Mouse (Mus musculus): ENCODE data around the gene Lrba. TPM values are rescaled to one million over a fixed set of nuclear protein-coding genes. Genes with fewer than 3 reads are reported as not detected.

The Lrba gene
- polyA plus RNA-seq, 1 experiment from 2014 or later = 4.1 TPM

GRCm38 (mm10) chr3:86793264-86793663 is 568.8 kb downstream of the Lrba start:
- no peaks in the 10 kb centered on the region for H3K27me3 ChIP-seq (ENCODE audit: control insufficient read depth, insufficient read depth, low read length)
- H3K4me2 ChIP-seq = no peak overlapping the region
- H3K4me3 ChIP-seq (ENCODE audit: low read depth, low read length) = no peak overlapping the region
- H3K9ac ChIP-seq (ENCODE audit: low read depth, low read length) = no peak overlapping the region
- no peak; the same call in 1 of the 2 replicates for ATAC-seq (replicated peaks; ENCODE audit: insufficient number of reproducible peaks, low FRiP score, low TSS enrichment)
- no peaks in the 10 kb centered on the region for H3K36me3 ChIP-seq (ENCODE audit: control insufficient read depth, insufficient read depth, low read length)
- H3K4me1 ChIP-seq (ENCODE audit: control insufficient read depth, insufficient read depth, low read length) = peaks cover 12% of the 10 kb centered on the region
- 60% methylated on average over 4 of the region's 4 CpGs for WGBS (ENCODE audit: insufficient replicate concordance)
- H3K9me3 ChIP-seq (replicated peaks; ENCODE audit: control insufficient read depth, low read length) = no peaks in the 10 kb centered on the region
- H3K27ac ChIP-seq (ENCODE audit: low read depth, low read length) = no peak overlapping the region

- Histone ChIP-seq H3K27me3 (ENCODE audit: control insufficient read depth, insufficient read depth, low read length) (no peaks in the 10 kb centered on the region), H3K36me3 (ENCODE audit: control insufficient read depth, insufficient read depth, low read length) (no peaks in the 10 kb centered on the region), H3K4me3 (ENCODE audit: low read depth, low read length) (no peak overlapping the region), H3K9ac (ENCODE audit: low read depth, low read length) (no peak overlapping the region), H3K9me3 (replicated peaks; ENCODE audit: control insufficient read depth, low read length) (no peaks in the 10 kb centered on the region), H3K4me2 (no peak overlapping the region), H3K4me1 (ENCODE audit: control insufficient read depth, insufficient read depth, low read length) (peaks cover 11% of the 10 kb centered on the region), H3K27ac (ENCODE audit: low read depth, low read length) (peak overlapping the region; percentile 29; the same call in 1 of the 2 replicates)
- no peak; the same call in 1 of the 2 replicates for ATAC-seq (replicated peaks; ENCODE audit: insufficient number of reproducible peaks, low FRiP score, low TSS enrichment)
- WGBS (ENCODE audit: insufficient replicate concordance) = 23% methylated on average over 1 of the region's 1 CpGs
Observed at GRCm38 (mm10) chr3:86793720-86794191, 569.3 kb downstream of the Lrba start.

- no peak for ATAC-seq (replicated peaks; ENCODE audit: insufficient number of reproducible peaks, low FRiP score, low TSS enrichment)
- no peak overlapping the region for H3K4me2 ChIP-seq
- 32% methylated on average over 6 of the region's 6 CpGs for WGBS (ENCODE audit: insufficient replicate concordance)
Observed at GRCm38 (mm10) chr3:86796716-86797115, 572.2 kb downstream of the Lrba start.

GRCm38 (mm10) chr3:86797871-86798460 is 573.5 kb downstream of the Lrba start:
- Histone ChIP-seq H3K4me1 (ENCODE audit: control insufficient read depth, insufficient read depth, low read length) (peaks cover 5% of the 10 kb centered on the region), H3K27me3 (ENCODE audit: control insufficient read depth, insufficient read depth, low read length) (no peaks in the 10 kb centered on the region), H3K36me3 (ENCODE audit: control insufficient read depth, insufficient read depth, low read length) (no peaks in the 10 kb centered on the region), H3K9ac (ENCODE audit: low read depth, low read length) (no peak overlapping the region), H3K4me2 (peak overlapping the region; percentile 11; the same call in 1 of the 2 replicates), H3K9me3 (replicated peaks; ENCODE audit: control insufficient read depth, low read length) (no peaks in the 10 kb centered on the region), H3K27ac (ENCODE audit: low read depth, low read length) (no peak overlapping the region), H3K4me3 (ENCODE audit: low read depth, low read length) (no peak overlapping the region)
- WGBS (ENCODE audit: insufficient replicate concordance) = 66% methylated on average over 13 of the region's 13 CpGs
- no peak for ATAC-seq (replicated peaks; ENCODE audit: insufficient number of reproducible peaks, low FRiP score, low TSS enrichment)

More at GRCm38 (mm10) chr3:86796716-86797115, 572.2 kb downstream of the Lrba start:
- no peak overlapping the region for H3K27ac ChIP-seq (ENCODE audit: low read depth, low read length)
- no peak overlapping the region for H3K4me3 ChIP-seq (ENCODE audit: low read depth, low read length)
- no peaks in the 10 kb centered on the region for H3K36me3 ChIP-seq (ENCODE audit: control insufficient read depth, insufficient read depth, low read length)
- no peak overlapping the region for H3K9ac ChIP-seq (ENCODE audit: low read depth, low read length)
- H3K9me3 ChIP-seq (replicated peaks; ENCODE audit: control insufficient read depth, low read length) = no peaks in the 10 kb centered on the region
- H3K4me1 ChIP-seq (ENCODE audit: control insufficient read depth, insufficient read depth, low read length) = peaks cover 5% of the 10 kb centered on the region
- no peaks in the 10 kb centered on the region for H3K27me3 ChIP-seq (ENCODE audit: control insufficient read depth, insufficient read depth, low read length)

- Histone ChIP-seq H3K4me3 (ENCODE audit: low read depth, low read length) (no peak overlapping the region), H3K27me3 (ENCODE audit: control insufficient read depth, insufficient read depth, low read length) (no peaks in the 10 kb centered on the region), H3K9me3 (replicated peaks; ENCODE audit: control insufficient read depth, low read length) (no peaks in the 10 kb centered on the region), H3K9ac (ENCODE audit: low read depth, low read length) (no peak overlapping the region), H3K4me2 (peak overlapping the region; percentile 34), H3K36me3 (ENCODE audit: control insufficient read depth, insufficient read depth, low read length) (no peaks in the 10 kb centered on the region), H3K4me1 (ENCODE audit: control insufficient read depth, insufficient read depth, low read length) (peaks cover 1% of the 10 kb centered on the region), H3K27ac (ENCODE audit: low read depth, low read length) (peak overlapping the region; percentile 70)
- WGBS (ENCODE audit: insufficient replicate concordance) = 51% methylated on average over 9 of the region's 9 CpGs
- ATAC-seq (replicated peaks; ENCODE audit: insufficient number of reproducible peaks, low FRiP score, low TSS enrichment) = peak; percentile 96
Observed at GRCm38 (mm10) chr3:86799041-86799440, 574.6 kb downstream of the Lrba start.

- Histone ChIP-seq H3K27ac (ENCODE audit: low read depth, low read length) (no peak overlapping the region), H3K4me3 (ENCODE audit: low read depth, low read length) (no peak overlapping the region), H3K9me3 (replicated peaks; ENCODE audit: control insufficient read depth, low read length) (no peaks in the 10 kb centered on the region), H3K9ac (ENCODE audit: low read depth, low read length) (no peak overlapping the region), H3K27me3 (ENCODE audit: control insufficient read depth, insufficient read depth, low read length) (no peaks in the 10 kb centered on the region), H3K36me3 (ENCODE audit: control insufficient read depth, insufficient read depth, low read length) (no peaks in the 10 kb centered on the region), H3K4me2 (no peak overlapping the region), H3K4me1 (ENCODE audit: control insufficient read depth, insufficient read depth, low read length) (peaks cover 7% of the 10 kb centered on the region)
- ATAC-seq (replicated peaks; ENCODE audit: insufficient number of reproducible peaks, low FRiP score, low TSS enrichment) = no peak
- 83% methylated on average over 8 of the region's 8 CpGs for WGBS (ENCODE audit: insufficient replicate concordance)
Observed at GRCm38 (mm10) chr3:86800841-86801240, 576.4 kb downstream of the Lrba start.

- H3K36me3 ChIP-seq (ENCODE audit: control insufficient read depth, insufficient read depth, low read length) = no peaks in the 10 kb centered on the region
- no peak overlapping the region for H3K4me3 ChIP-seq (ENCODE audit: low read depth, low read length)
- H3K9me3 ChIP-seq (replicated peaks; ENCODE audit: control insufficient read depth, low read length) = no peaks in the 10 kb centered on the region
- H3K27ac ChIP-seq (ENCODE audit: low read depth, low read length) = no peak overlapping the region
- ATAC-seq (replicated peaks; ENCODE audit: insufficient number of reproducible peaks, low FRiP score, low TSS enrichment) = no peak
- no peaks in the 10 kb centered on the region for H3K27me3 ChIP-seq (ENCODE audit: control insufficient read depth, insufficient read depth, low read length)
- WGBS (ENCODE audit: insufficient replicate concordance) = 53% methylated on average over 8 of the region's 8 CpGs
- H3K4me2 ChIP-seq = no peak overlapping the region
- H3K4me1 ChIP-seq (ENCODE audit: control insufficient read depth, insufficient read depth, low read length) = peaks cover 7% of the 10 kb centered on the region
- H3K9ac ChIP-seq (ENCODE audit: low read depth, low read length) = no peak overlapping the region
Observed at GRCm38 (mm10) chr3:86802825-86803224, 578.3 kb downstream of the Lrba start.

- no peak for ATAC-seq (replicated peaks; ENCODE audit: insufficient number of reproducible peaks, low FRiP score, low TSS enrichment)
- H3K27ac ChIP-seq (ENCODE audit: low read depth, low read length) = no peak overlapping the region
- H3K27me3 ChIP-seq (ENCODE audit: control insufficient read depth, insufficient read depth, low read length) = no peaks in the 10 kb centered on the region
- peaks cover 7% of the 10 kb centered on the region for H3K4me1 ChIP-seq (ENCODE audit: control insufficient read depth, insufficient read depth, low read length)
- 78% methylated on average over 9 of the region's 9 CpGs for WGBS (ENCODE audit: insufficient replicate concordance)
- no peak overlapping the region for H3K9ac ChIP-seq (ENCODE audit: low read depth, low read length)
- no peaks in the 10 kb centered on the region for H3K9me3 ChIP-seq (replicated peaks; ENCODE audit: control insufficient read depth, low read length)
- H3K4me2 ChIP-seq = no peak overlapping the region
- no peaks in the 10 kb centered on the region for H3K36me3 ChIP-seq (ENCODE audit: control insufficient read depth, insufficient read depth, low read length)
- H3K4me3 ChIP-seq (ENCODE audit: low read depth, low read length) = no peak overlapping the region
Observed at GRCm38 (mm10) chr3:86804265-86804664, 579.8 kb downstream of the Lrba start.

GRCm38 (mm10) chr3:86806834-86807233 is 582.4 kb downstream of the Lrba start:
- whole genome bisulfite sequencing (ENCODE audit: insufficient replicate concordance) = 92% methylated on average over 9 of the region's 9 CpGs
- Histone ChIP-seq H3K4me1 (ENCODE audit: control insufficient read depth, insufficient read depth, low read length) (peaks cover 7% of the 10 kb centered on the region), H3K27ac (ENCODE audit: low read depth, low read length) (no peak overlapping the region), H3K4me2 (no peak overlapping the region), H3K4me3 (ENCODE audit: low read depth, low read length) (no peak overlapping the region), H3K27me3 (ENCODE audit: control insufficient read depth, insufficient read depth, low read length) (no peaks in the 10 kb centered on the region), H3K9me3 (replicated peaks; ENCODE audit: control insufficient read depth, low read length) (no peaks in the 10 kb centered on the region), H3K36me3 (ENCODE audit: control insufficient read depth, insufficient read depth, low read length) (no peaks in the 10 kb centered on the region), H3K9ac (ENCODE audit: low read depth, low read length) (no peak overlapping the region)
- ATAC-seq (replicated peaks; ENCODE audit: insufficient number of reproducible peaks, low FRiP score, low TSS enrichment) = no peak

All from heart, embryonic 11.5 days (tissue).